Mouse (Mus musculus): ENCODE results near the gene Zfp3.

The Zfp3 gene

GRCm38 (mm10) chr11:70763936-70764808 is at the start of gene Zfp3:
TSS of gene Zfp3 (plus strand) at chr11:70764209.
- DNase-seq (ENCODE audit: extremely low read depth, low read depth), result peak; percentile 62

- no peak for DNase-seq (ENCODE audit: extremely low read depth, low read depth)
Observed at GRCm38 (mm10) chr11:70715832-70716231, 48.2 kb upstream of the Zfp3 start.

- DNase-seq (ENCODE audit: extremely low read depth, low read depth), result no peak
Observed at GRCm38 (mm10) chr11:70718481-70718880, 45.5 kb upstream of the Zfp3 start.

GRCm38 (mm10) chr11:70720567-70720966 is 43.4 kb upstream of the Zfp3 start:
- DNase-seq (ENCODE audit: extremely low read depth, low read depth), result peak; percentile 80

- no peak for DNase-seq (ENCODE audit: extremely low read depth, low read depth)
Observed at GRCm38 (mm10) chr11:70721072-70721471, 42.9 kb upstream of the Zfp3 start.

GRCm38 (mm10) chr11:70724706-70725105 is 39.3 kb upstream of the Zfp3 start:
- DNase-seq (ENCODE audit: extremely low read depth, low read depth), result no peak

- DNase-seq (ENCODE audit: extremely low read depth, low read depth), result no peak
Observed at GRCm38 (mm10) chr11:70726585-70726984, 37.4 kb upstream of the Zfp3 start.

GRCm38 (mm10) chr11:70727385-70727784 is 36.6 kb upstream of the Zfp3 start:
- no peak for DNase-seq (ENCODE audit: extremely low read depth, low read depth)

- DNase-seq (ENCODE audit: extremely low read depth, low read depth), result no peak
Observed at GRCm38 (mm10) chr11:70730427-70731038, 33.5 kb upstream of the Zfp3 start.

- DNase-seq (ENCODE audit: extremely low read depth, low read depth), result no peak
Observed at GRCm38 (mm10) chr11:70731178-70731577, 32.8 kb upstream of the Zfp3 start.

- no peak for DNase-seq (ENCODE audit: extremely low read depth, low read depth)
Observed at GRCm38 (mm10) chr11:70733256-70733655, 30.8 kb upstream of the Zfp3 start.

GRCm38 (mm10) chr11:70737749-70738148 is 26.3 kb upstream of the Zfp3 start:
- peak; percentile 36 for DNase-seq (ENCODE audit: extremely low read depth, low read depth)

- no peak for DNase-seq (ENCODE audit: extremely low read depth, low read depth)
Observed at GRCm38 (mm10) chr11:70741603-70742002, 22.4 kb upstream of the Zfp3 start.

- DNase-seq (ENCODE audit: extremely low read depth, low read depth), result no peak
Observed at GRCm38 (mm10) chr11:70742117-70742516, 21.9 kb upstream of the Zfp3 start.

GRCm38 (mm10) chr11:70742581-70743459 is 21.2 kb upstream of the Zfp3 start:
- no peak for DNase-seq (ENCODE audit: extremely low read depth, low read depth)

- DNase-seq (ENCODE audit: extremely low read depth, low read depth), result no peak
Observed at GRCm38 (mm10) chr11:70745636-70746035, 18.4 kb upstream of the Zfp3 start.

- no peak for DNase-seq (ENCODE audit: extremely low read depth, low read depth)
Observed at GRCm38 (mm10) chr11:70747876-70748545, 16.0 kb upstream of the Zfp3 start.

- no peak for DNase-seq (ENCODE audit: extremely low read depth, low read depth)
Observed at GRCm38 (mm10) chr11:70752337-70753017, 11.5 kb upstream of the Zfp3 start.

GRCm38 (mm10) chr11:70753146-70753545 is 10.9 kb upstream of the Zfp3 start:
- DNase-seq (ENCODE audit: extremely low read depth, low read depth), result no peak

GRCm38 (mm10) chr11:70754476-70754875 is 9.5 kb upstream of the Zfp3 start:
- no peak for DNase-seq (ENCODE audit: extremely low read depth, low read depth)

GRCm38 (mm10) chr11:70754958-70755357 is 9.1 kb upstream of the Zfp3 start:
- DNase-seq (ENCODE audit: extremely low read depth, low read depth), result no peak
